11 mouse cellular contexts compared by ENCODE assay signal in genomic region chr16:23232691-23233090, GRCm38 (mm10). TPM values are rescaled to one million over a fixed set of nuclear protein-coding genes. Genes with fewer than 3 reads are reported as not detected.
DNase-seq lines count a peak whose midpoint lies in the region; ATAC-seq and TF ChIP-seq lines count a peak whose summit lies in the region.
"Had no signal": no experiment of that assay in that cellular context is flagged by ENCODE, and none has a peak within 500 bp of the region (broad histone marks: within the 10 kb centered on the region; RNA-seq: fewer than 3 reads in every experiment).

No protein-coding gene starts in this region.

- no peak for TF ChIP-seq POLR2A in testis, adult 2 months (IDR thresholded peaks at IDR 0.05; ENCODE audit: control insufficient read depth, low read depth, low read length)

- no peak overlapping the region for H3K4me3 ChIP-seq in testis, adult 2 months (ENCODE audit: control insufficient read depth, low read depth, low read length)
- H3K4me3 ChIP-seq in intestine, embryonic 16.5 days (ENCODE audit: low read length) = no peak overlapping the region

- ATAC-seq in intestine, embryonic 16.5 days = no peak; the same call in 1 of the 2 replicates
- ATAC-seq in inflammation-experienced regulatory T-cells, adult 6 months = no peak
- ATAC-seq: activated CD4-positive, CD25-positive, alpha-beta regulatory T cell, adult 4 months; midbrain, embryonic 16.5 days had no signal

- H3K9me3 ChIP-seq in intestine, embryonic 16.5 days (ENCODE audit: control insufficient read depth, low read length) = no peaks in the 10 kb centered on the region

- intact Hi-C loops in heart, postnatal 14 days (cut with DNase I) = loop anchor here (5.0 kb wide), 1 partner anchor 170 kb away; no protein-coding TSS in a partner anchor

- no peak overlapping the region for H3K9ac ChIP-seq in intestine, embryonic 16.5 days (ENCODE audit: low read depth, low read length)

- no peak for TF ChIP-seq CTCF in testis, adult 2 months (IDR thresholded peaks at IDR 0.05; ENCODE audit: control insufficient read depth, insufficient read depth, insufficient replicate concordance, low read depth, low read length)

- no peak overlapping the region for H3K4me2 ChIP-seq in intestine, embryonic 16.5 days (ENCODE audit: low read depth, low read length)
- H3K4me2 ChIP-seq: liver, embryonic 11.5 days had no signal

- no peaks in the 10 kb centered on the region for H3K36me3 ChIP-seq in testis, adult 2 months (ENCODE audit: control insufficient read depth, insufficient read depth, low read length)
- no peaks in the 10 kb centered on the region for H3K36me3 ChIP-seq in intestine, embryonic 16.5 days (ENCODE audit: control insufficient read depth, insufficient read depth, low read length)

- 51% methylated on average over 7 of the region's 7 CpGs for WGBS in intestine, embryonic 16.5 days

- H3K27ac ChIP-seq in testis, adult 2 months (ENCODE audit: control insufficient read depth, insufficient read depth, low read depth, low read length) = peak overlapping the region; percentile 54; the same call in 1 of the 2 replicates
- H3K27ac ChIP-seq in intestine, embryonic 16.5 days (ENCODE audit: low read length) = 0 out of 2 replicates have a peak overlapping the region, but pooled peaks have one; percentile 9

- H3K4me1 ChIP-seq in testis, adult 2 months (ENCODE audit: control insufficient read depth, insufficient read depth, low read length) = 0 out of 2 replicates have a peak, but pooled peaks cover 2% of the 10 kb centered on the region
- H3K4me1 ChIP-seq in intestine, embryonic 16.5 days (ENCODE audit: control insufficient read depth, insufficient read depth, low read length) = peaks cover 16% of the 10 kb centered on the region

- H3K27me3 ChIP-seq in testis, adult 2 months (ENCODE audit: control insufficient read depth, insufficient read depth, low read length) = no peaks in the 10 kb centered on the region
- H3K27me3 ChIP-seq in intestine, embryonic 16.5 days (replicated peaks; ENCODE audit: control insufficient read depth, insufficient read depth, low read length) = no peaks in the 10 kb centered on the region

- DNase-seq in heart, adult 9 months (ENCODE audit: low spot score in 2 of 2) = peak; percentile 24 to 45
- DNase-seq in heart, postnatal 14 days = no peak
- DNase-seq in testis, postnatal 10 days (ENCODE audit: low spot score) = no peak
- DNase-seq in cerebellum, adult 9-11 months = no peak
- DNase-seq: kidney, adult 8-10 months had no signal

RNA-seq across cellular contexts. Expression of gene St6gal1, which starts 8.2 kb away (rescaled TPM):
- total RNA-seq in heart, postnatal 14 days (2021) = 10 to 100 TPM; 12.4 to 13.3 TPM
- polyA plus RNA-seq in testis, adult 2 months (2012; rRNA removed) = 3.6 and 4.2 TPM in 2 replicates
- polyA plus RNA-seq in intestine, embryonic 16.5 days (2015; fragmentation: Nextera tagmentation; extraction: Ambion mirVana) = 14.3 and 15.1 TPM in 2 replicates
- 10 to 100 TPM; 24.7 to 67.7 (median 66.3) TPM for polyA plus RNA-seq in inflammation-experienced regulatory T-cells, adult 6 months (2017; shearing (Covaris generic))

Comparison
In these comparisons a context has a peak if more than half of its experiments do, and no peak if none do; other contexts are left out.
1. DNase-seq: peak in heart, adult 9 months (2 of 2); none in heart, postnatal 14 days (0 of 2), testis, postnatal 10 days (single experiment) and cerebellum, adult 9-11 months (single experiment).